Mouse (Mus musculus): ENCODE results near the gene Clcn3.

Clcn3 gene

GRCm38 (mm10) chr8:60952803-60953202 is 30.3 kb downstream of the Clcn3 start:
- DNase-seq (ENCODE audit: low spot score in 2 of 2) = no peak

GRCm38 (mm10) chr8:60951757-60952156 is 31.3 kb downstream of the Clcn3 start:
- no peak for DNase-seq (ENCODE audit: low spot score in 2 of 2)

GRCm38 (mm10) chr8:60951271-60951670 is 31.8 kb downstream of the Clcn3 start:
- no peak for DNase-seq (ENCODE audit: low spot score in 2 of 2)

GRCm38 (mm10) chr8:60949859-60950258 is 33.2 kb downstream of the Clcn3 start:
- DNase-seq (ENCODE audit: low spot score in 2 of 2) = no peak

- no peak for DNase-seq (ENCODE audit: low spot score in 2 of 2)
These were observed 35.6 kb downstream of the Clcn3 start for GRCm38 (mm10) chr8:60947503-60947902.

- DNase-seq (ENCODE audit: low spot score in 2 of 2) = no peak
These were observed 40.2 kb downstream of the Clcn3 start for GRCm38 (mm10) chr8:60942867-60943266.

- DNase-seq (ENCODE audit: low spot score in 2 of 2) = no peak
These were observed 44.2 kb downstream of the Clcn3 start for GRCm38 (mm10) chr8:60938717-60939424.

GRCm38 (mm10) chr8:60933617-60934016 is 49.5 kb downstream of the Clcn3 start:
- no peak for DNase-seq (ENCODE audit: low spot score in 2 of 2)

- DNase-seq (ENCODE audit: low spot score in 2 of 2) = no peak
These were observed 62.9 kb downstream of the Clcn3 start for GRCm38 (mm10) chr8:60920176-60920575.

- DNase-seq (ENCODE audit: low spot score in 2 of 2) = no peak
These were observed 64.0 kb downstream of the Clcn3 start for GRCm38 (mm10) chr8:60919069-60919468.

- DNase-seq (ENCODE audit: low spot score in 2 of 2) = no peak
These were observed 70.5 kb downstream of the Clcn3 start for GRCm38 (mm10) chr8:60912554-60912953.

GRCm38 (mm10) chr8:60912081-60912480 is 71.0 kb downstream of the Clcn3 start:
- DNase-seq (ENCODE audit: low spot score in 2 of 2) = no peak

- no peak for DNase-seq (ENCODE audit: low spot score in 2 of 2)
These were observed 83.0 kb downstream of the Clcn3 start for GRCm38 (mm10) chr8:60900147-60900546.

- no peak for DNase-seq (ENCODE audit: low spot score in 2 of 2)
These were observed 87.2 kb downstream of the Clcn3 start for GRCm38 (mm10) chr8:60895878-60896277.

GRCm38 (mm10) chr8:60891757-60892156 is 91.3 kb downstream of the Clcn3 start:
- DNase-seq (ENCODE audit: low spot score in 2 of 2) = no peak

GRCm38 (mm10) chr8:60890520-60890874 is 92.6 kb downstream of the Clcn3 start:
- DNase-seq (ENCODE audit: low spot score in 2 of 2) = no peak

- DNase-seq (ENCODE audit: low spot score in 2 of 2) = peak; percentile 86 to 89
These were observed 93.1 kb downstream of the Clcn3 start, which contains the start of gene Hpf1 for GRCm38 (mm10) chr8:60889843-60890519. TSS of gene Hpf1 (plus strand) at chr8:60890418.

GRCm38 (mm10) chr8:60889131-60889842 is 93.8 kb downstream of the Clcn3 start:
- DNase-seq (ENCODE audit: low spot score in 2 of 2) = no peak

- DNase-seq (ENCODE audit: low spot score in 2 of 2) = no peak
These were observed 96.4 kb downstream of the Clcn3 start for GRCm38 (mm10) chr8:60886736-60887135.

GRCm38 (mm10) chr8:60883419-60884137 is 99.5 kb downstream of the Clcn3 start:
- DNase-seq (ENCODE audit: low spot score in 2 of 2) = no peak

GRCm38 (mm10) chr8:60878617-60879016 is 104.5 kb downstream of the Clcn3 start:
- DNase-seq (ENCODE audit: low spot score in 2 of 2) = no peak
